Mouse (Mus musculus): ENCODE measurements around the gene B3gat2.

GRCm38 (mm10) chr1:23892072-23892471 is 130.5 kb downstream of the B3gat2 start:
- TF ChIP-seq EP300 (IDR thresholded peaks at IDR 0.05; ENCODE audit: insufficient read depth, low read depth, low read length) (no peak), POLR2A (IDR thresholded peaks at IDR 0.05; ENCODE audit: insufficient read depth, low read length) (no peak)

All from ES-Bruce4 (cell line).